10 mouse cellular contexts compared by ENCODE assay signal in the genomic region with DNA sequence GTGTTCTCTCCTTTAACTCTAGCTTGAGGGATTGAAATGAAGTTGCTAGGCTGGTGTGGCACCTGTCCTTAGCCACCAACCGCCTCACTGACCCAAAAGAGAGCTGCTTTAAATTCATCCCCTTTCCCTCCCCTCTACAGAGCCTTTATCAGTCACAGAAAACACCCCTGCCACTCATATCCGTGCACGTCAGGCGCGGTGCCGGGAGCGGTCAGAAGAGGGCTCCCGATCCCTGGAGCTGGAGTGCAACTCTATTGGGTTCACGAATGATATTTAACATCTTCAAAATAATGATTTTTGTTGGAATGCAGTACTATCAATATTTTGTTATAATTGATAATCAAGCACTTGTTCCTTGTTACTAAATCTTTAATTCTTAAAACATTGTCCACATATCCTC. TPM values are rescaled to one million over a fixed set of nuclear protein-coding genes. Genes with fewer than 3 reads are reported as not detected.
DNase-seq lines count a peak whose midpoint lies in the region; ATAC-seq lines count a peak whose summit lies in the region.
"Had no signal": no experiment of that assay in that cellular context is flagged by ENCODE, and none has a peak within 500 bp of the region (broad histone marks: within the 10 kb centered on the region; RNA-seq: fewer than 3 reads in every experiment).

No protein-coding gene starts in this region.

- no peaks in the 10 kb centered on the region for H3K4me1 ChIP-seq in midbrain, embryonic 11.5 days (ENCODE audit: control insufficient read depth, insufficient read depth, low read length)

- WGBS in midbrain, embryonic 11.5 days, result 52% methylated on average over 9 of the region's 9 CpGs

- no peak overlapping the region for H3K4me2 ChIP-seq in midbrain, embryonic 11.5 days

- intact Hi-C loops in gastrocnemius, postnatal 36 days (cut with DNase I), result no loop called here

- no peak; the same call in 1 of the 2 replicates for ATAC-seq in midbrain, embryonic 11.5 days (ENCODE audit: low FRiP score)

- DNase-seq in adrenal gland, postnatal 10 days, result peak; percentile 16
- no peak for DNase-seq in adrenal gland, postnatal 4 days (ENCODE audit: low spot score in 2 of 2)
- peak; percentile 23 for DNase-seq in layer of hippocampus, adult 11-12 months (ENCODE audit: low spot score)
- no peak for DNase-seq in layer of hippocampus, adult 8-10 months (ENCODE audit: low spot score in 2 of 2)
- DNase-seq in embryo, embryonic 10 days (ENCODE audit: low spot score), result peak; percentile 38
- peak; percentile 84 for DNase-seq in midbrain, embryonic 11.5 days (ENCODE audit: low spot score, missing footprints)
- no peak for DNase-seq in gastrocnemius, postnatal 36 days
- no peak for DNase-seq in frontal cortex, postnatal 36 days (ENCODE audit: low spot score in 2 of 2)
- DNase-seq: thymus, adult 2 months had no signal

- peaks cover 4% of the 10 kb centered on the region for H3K36me3 ChIP-seq in midbrain, embryonic 11.5 days (ENCODE audit: control insufficient read depth, insufficient read depth, low read length)

- no peaks in the 10 kb centered on the region for H3K27me3 ChIP-seq in midbrain, embryonic 11.5 days (ENCODE audit: control insufficient read depth, insufficient read depth, low read length)

- no peak overlapping the region for H3K4me3 ChIP-seq in midbrain, embryonic 11.5 days (ENCODE audit: low read depth, low read length)
- H3K4me3 ChIP-seq: myocyte had no signal

- H3K27ac ChIP-seq in midbrain, embryonic 11.5 days (ENCODE audit: low read depth, low read length), result no peak overlapping the region

- no peaks in the 10 kb centered on the region for H3K9me3 ChIP-seq in midbrain, embryonic 11.5 days (ENCODE audit: control insufficient read depth, low read length)

- H3K9ac ChIP-seq in midbrain, embryonic 11.5 days (ENCODE audit: low read length), result no peak overlapping the region

RNA-seq across cellular contexts. Expression of gene Fra10ac1, which starts 17.3 kb away (rescaled TPM):
- 10 to 100 TPM; 13.4 to 18.8 TPM for total RNA-seq in adrenal gland, postnatal 10 days (2021)
- 10 to 100 TPM; 16.6 to 19.3 TPM for total RNA-seq in adrenal gland, postnatal 4 days (2021)
- total RNA-seq in layer of hippocampus, adult 8-10 months (2022), result 10 to 100 TPM; 16.7 to 21.3 (median 19.1) TPM
- 45.7 and 47.5 TPM in 2 replicates for polyA plus RNA-seq in midbrain, embryonic 11.5 days (2014; fragmentation: Nextera tagmentation; extraction: Ambion mirVana)
- total RNA-seq in gastrocnemius, postnatal 36 days (2021), result 10 to 100 TPM in 1 of 2 experiments, 1 to 10 TPM in 1; 10.0 to 10.7 TPM

RNA-seq across cellular contexts. Expression of gene Lgi1, which starts 57.7 kb away (rescaled TPM):
- total RNA-seq in adrenal gland, postnatal 10 days (2021), result 1 to 10 TPM; 3.2 to 5.8 TPM
- total RNA-seq in adrenal gland, postnatal 4 days (2021), result 1 to 10 TPM; 4.6 to 5.3 TPM
- 100 to 1,000 TPM; 159 to 183 (median 172) TPM for total RNA-seq in layer of hippocampus, adult 8-10 months (2022)
- 2.0 and 2.5 TPM in 2 replicates for polyA plus RNA-seq in midbrain, embryonic 11.5 days (2014; fragmentation: Nextera tagmentation; extraction: Ambion mirVana)
- total RNA-seq in gastrocnemius, postnatal 36 days (2021), result 1 to 10 TPM; 1.5 to 3.1 TPM
- polyA plus RNA-seq: myocyte had no signal

Comparison
In these comparisons a context has a peak if more than half of its experiments do, and no peak if none do; other contexts are left out.
1. DNase-seq: peak in adrenal gland, postnatal 10 days (single experiment), layer of hippocampus, adult 11-12 months (single experiment), embryo, embryonic 10 days (single experiment) and midbrain, embryonic 11.5 days (single experiment); none in adrenal gland, postnatal 4 days (0 of 2), layer of hippocampus, adult 8-10 months (0 of 2), gastrocnemius, postnatal 36 days (0 of 2) and frontal cortex, postnatal 36 days (0 of 2).
2. RNA of gene Lgi1, which starts 57.7 kb away (total RNA-seq): 159 to 183 TPM in layer of hippocampus, adult 8-10 months; 3.2 to 5.8 TPM in adrenal gland, postnatal 10 days, 4.6 to 5.3 TPM in adrenal gland, postnatal 4 days and 1.5 to 3.1 TPM in gastrocnemius, postnatal 36 days; every median in the first group is over 10 times any median in the second.